Mouse (Mus musculus) E14TG2a.4 (cell line): ENCODE data around the gene Uqcc2.

Source experiments
- CTCF ChIP-seq: conservative IDR thresholded peaks from 2 replicates; pipeline ENCODE4 v1.5.1; 2014; ENCODE audit warnings: low read length
- NANOG ChIP-seq: IDR thresholded peaks from 2 replicates; pipeline ENCODE4 v1.6.1; 2014; ENCODE audit warnings: borderline replicate concordance, low read length, mixed read lengths
- POU5F1 ChIP-seq: IDR thresholded peaks from 2 replicates; pipeline ENCODE4 v1.6.1; 2014; ENCODE audit warnings: low read length, borderline replicate concordance

DNA sequence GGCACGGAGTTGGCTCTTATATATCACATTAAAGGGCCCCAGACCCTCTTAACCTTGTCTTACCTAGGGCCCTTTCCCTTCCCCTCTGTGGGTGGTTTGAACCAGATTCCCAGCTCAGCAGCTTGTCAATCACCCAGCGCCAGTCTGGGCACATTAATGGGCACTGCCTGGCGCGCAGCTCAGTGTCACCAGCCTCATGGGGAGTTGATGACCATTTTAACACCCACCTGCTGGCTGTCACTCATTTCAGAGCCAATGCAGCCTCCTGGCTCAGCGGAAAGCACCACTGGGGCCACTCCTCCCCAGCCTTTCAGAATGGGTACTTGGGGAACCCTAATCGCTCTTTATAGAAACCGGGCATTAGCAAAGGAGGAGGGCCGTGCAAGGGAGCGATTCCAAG is 4.7 kb upstream of the Uqcc2 start:
- no peak for TF ChIP-seq CTCF
- TF ChIP-seq POU5F1 = no peak
- TF ChIP-seq NANOG = no peak
